Mouse (Mus musculus): Measurements from ENCODE around the gene Rhoh. TPM values are rescaled to one million over a fixed set of nuclear protein-coding genes. Genes with fewer than 3 reads are reported as not detected.

Rhoh gene
- polyA plus RNA-seq (2012; rRNA removed) (0.79 and 0.81 TPM in 2 replicates), polyA plus RNA-seq (2014; fragmentation: Nextera tagmentation; extraction: Ambion mirVana) (1.0 and 1.1 TPM in 2 replicates)

GRCm38 (mm10) chr5:65861154-65861944, at the start of gene Rhoh:
TSS of gene Rhoh (plus strand) at chr5:65861213.
- no peak within 1 kb of the TSS for H3K4me3 ChIP-seq (ENCODE audit: insufficient read depth in 1 of 2, low read depth in 2 of 2, low read length in 2 of 2)
- no peaks in the 10 kb centered on the region for H3K27me3 ChIP-seq (ENCODE audit: control insufficient read depth, insufficient read depth, low read length)
- no peak within 1 kb of the TSS for H3K9ac ChIP-seq (replicated peaks)
- DNase-seq (ENCODE audit: low read depth in 3 of 3, low spot score in 3 of 3) (no peak), ATAC-seq (ENCODE audit: insufficient read depth) (no peak)
- H3K4me1 ChIP-seq (replicated peaks; ENCODE audit: control insufficient read depth in 2 of 2, insufficient read depth in 2 of 2, low read length in 1 of 2), result peaks cover 0 to 9% of the 10 kb centered on the region in 2 experiments; a peak in 1 of 4 replicates
- no peaks in the 10 kb centered on the region for H3K9me3 ChIP-seq (ENCODE audit: control insufficient read depth, low read length)
- TF ChIP-seq CTCF (IDR thresholded peaks at IDR 0.05; ENCODE audit: low read depth), result no peak
- TF ChIP-seq EP300 (IDR thresholded peaks at IDR 0.05; ENCODE audit: low read depth), result no peak
- WGBS (ENCODE audit: insufficient replicate concordance), result 43% methylated on average over 10 of the region's 10 CpGs
- H3K27ac ChIP-seq, result no peak within 1 kb of the TSS
- no peak within 1 kb of the TSS for H3K4me2 ChIP-seq (ENCODE audit: low read depth)
- H3K36me3 ChIP-seq (replicated peaks; ENCODE audit: control insufficient read depth, insufficient read depth, low read depth), result no peaks in the 10 kb centered on the region

- H3K4me2 ChIP-seq (ENCODE audit: low read depth), result no peak overlapping the region
- no peak for ATAC-seq (ENCODE audit: insufficient read depth)
- H3K4me3 ChIP-seq (ENCODE audit: insufficient read depth in 1 of 2, low read depth in 2 of 2, low read length in 2 of 2), result no peak overlapping the region
- H3K9me3 ChIP-seq (ENCODE audit: control insufficient read depth, low read length), result no peaks in the 10 kb centered on the region
- no peaks in the 10 kb centered on the region for H3K27me3 ChIP-seq (ENCODE audit: control insufficient read depth, insufficient read depth, low read length)
- DNase-seq (ENCODE audit: low read depth in 3 of 3, low spot score in 3 of 3), result peak; percentile 7 to 9 (median 9)
- 69% methylated on average over 5 of the region's 5 CpGs for WGBS (ENCODE audit: insufficient replicate concordance)
- no peaks in the 10 kb centered on the region for H3K4me1 ChIP-seq (replicated peaks; ENCODE audit: control insufficient read depth in 2 of 2, insufficient read depth in 2 of 2, low read length in 1 of 2)
- H3K27ac ChIP-seq, result no peak overlapping the region
- H3K36me3 ChIP-seq (replicated peaks; ENCODE audit: control insufficient read depth, insufficient read depth, low read depth), result peaks cover 21% of the 10 kb centered on the region
- TF ChIP-seq EP300 (IDR thresholded peaks at IDR 0.05; ENCODE audit: low read depth), result no peak
- peak; percentile 71 for TF ChIP-seq CTCF (IDR thresholded peaks at IDR 0.05; ENCODE audit: low read depth)
- no peak overlapping the region for H3K9ac ChIP-seq (replicated peaks)
Observed at GRCm38 (mm10) chr5:65823601-65824133, 37.3 kb upstream of the Rhoh start.

GRCm38 (mm10) chr5:65826476-65826875, 34.5 kb upstream of the Rhoh start:
- no peak overlapping the region for H3K4me2 ChIP-seq (ENCODE audit: low read depth)
- H3K4me3 ChIP-seq (ENCODE audit: insufficient read depth in 1 of 2, low read depth in 2 of 2, low read length in 2 of 2), result no peak overlapping the region
- DNase-seq (ENCODE audit: low read depth in 3 of 3, low spot score in 3 of 3) (no peak), ATAC-seq (ENCODE audit: insufficient read depth) (no peak)
- no peaks in the 10 kb centered on the region for H3K27me3 ChIP-seq (ENCODE audit: control insufficient read depth, insufficient read depth, low read length)
- H3K27ac ChIP-seq, result no peak overlapping the region
- no peaks in the 10 kb centered on the region for H3K4me1 ChIP-seq (replicated peaks; ENCODE audit: control insufficient read depth in 2 of 2, insufficient read depth in 2 of 2, low read length in 1 of 2)
- WGBS (ENCODE audit: insufficient replicate concordance), result 80% methylated on average over 4 of the region's 4 CpGs
- no peaks in the 10 kb centered on the region for H3K9me3 ChIP-seq (ENCODE audit: control insufficient read depth, low read length)
- peaks cover 15% of the 10 kb centered on the region for H3K36me3 ChIP-seq (replicated peaks; ENCODE audit: control insufficient read depth, insufficient read depth, low read depth)
- H3K9ac ChIP-seq (replicated peaks), result no peak overlapping the region
- TF ChIP-seq CTCF (IDR thresholded peaks at IDR 0.05; ENCODE audit: low read depth) (no peak), EP300 (IDR thresholded peaks at IDR 0.05; ENCODE audit: low read depth) (no peak)

GRCm38 (mm10) chr5:65827102-65827501, 33.9 kb upstream of the Rhoh start:
- no peaks in the 10 kb centered on the region for H3K27me3 ChIP-seq (ENCODE audit: control insufficient read depth, insufficient read depth, low read length)
- H3K4me2 ChIP-seq (ENCODE audit: low read depth), result no peak overlapping the region
- ATAC-seq (ENCODE audit: insufficient read depth) (no peak), DNase-seq (ENCODE audit: low read depth in 3 of 3, low spot score in 3 of 3) (no peak)
- TF ChIP-seq CTCF (IDR thresholded peaks at IDR 0.05; ENCODE audit: low read depth) (no peak), EP300 (IDR thresholded peaks at IDR 0.05; ENCODE audit: low read depth) (no peak)
- H3K36me3 ChIP-seq (replicated peaks; ENCODE audit: control insufficient read depth, insufficient read depth, low read depth), result peaks cover 15% of the 10 kb centered on the region
- WGBS (ENCODE audit: insufficient replicate concordance), result 83% methylated on average over 8 of the region's 8 CpGs
- no peak overlapping the region for H3K9ac ChIP-seq (replicated peaks)
- no peak overlapping the region for H3K27ac ChIP-seq
- H3K9me3 ChIP-seq (ENCODE audit: control insufficient read depth, low read length), result no peaks in the 10 kb centered on the region
- H3K4me3 ChIP-seq (ENCODE audit: insufficient read depth in 1 of 2, low read depth in 2 of 2, low read length in 2 of 2), result no peak overlapping the region
- H3K4me1 ChIP-seq (replicated peaks; ENCODE audit: control insufficient read depth in 2 of 2, insufficient read depth in 2 of 2, low read length in 1 of 2), result no peaks in the 10 kb centered on the region

- TF ChIP-seq CTCF (IDR thresholded peaks at IDR 0.05; ENCODE audit: low read depth), result no peak
- TF ChIP-seq EP300 (IDR thresholded peaks at IDR 0.05; ENCODE audit: low read depth), result no peak
- no peak for ATAC-seq (ENCODE audit: insufficient read depth)
- Histone ChIP-seq H3K27ac (no peak overlapping the region), H3K4me1 (replicated peaks; ENCODE audit: control insufficient read depth in 2 of 2, insufficient read depth in 2 of 2, low read length in 1 of 2) (no peaks in the 10 kb centered on the region), H3K36me3 (replicated peaks; ENCODE audit: control insufficient read depth, insufficient read depth, low read depth) (peaks cover 8% of the 10 kb centered on the region), H3K9ac (replicated peaks) (no peak overlapping the region), H3K27me3 (ENCODE audit: control insufficient read depth, insufficient read depth, low read length) (no peaks in the 10 kb centered on the region), H3K9me3 (ENCODE audit: control insufficient read depth, low read length) (no peaks in the 10 kb centered on the region), H3K4me2 (ENCODE audit: low read depth) (no peak overlapping the region), H3K4me3 (ENCODE audit: insufficient read depth in 1 of 2, low read depth in 2 of 2, low read length in 2 of 2) (no peak overlapping the region)
- 62% methylated on average over 5 of the region's 5 CpGs for WGBS (ENCODE audit: insufficient replicate concordance)
- DNase-seq (ENCODE audit: low read depth in 3 of 3, low spot score in 3 of 3), result no peak
Observed at GRCm38 (mm10) chr5:65828261-65828660, 32.8 kb upstream of the Rhoh start.

Measured in liver, embryonic 14.5 days (tissue).